Mouse (Mus musculus): Measurements from ENCODE around the gene Vmn1r21. TPM values are rescaled to one million over a fixed set of nuclear protein-coding genes. Genes with fewer than 3 reads are reported as not detected.
"Not testable (repeated sequence)": the region's sequence is repeated elsewhere in the genome, so short reads cannot be mapped to it uniquely, and the experiment has no call there.

Vmn1r21 gene
- not detected in 2 replicates for polyA plus RNA-seq (2015; fragmentation: Nextera tagmentation; extraction: Ambion mirVana)

DNA sequence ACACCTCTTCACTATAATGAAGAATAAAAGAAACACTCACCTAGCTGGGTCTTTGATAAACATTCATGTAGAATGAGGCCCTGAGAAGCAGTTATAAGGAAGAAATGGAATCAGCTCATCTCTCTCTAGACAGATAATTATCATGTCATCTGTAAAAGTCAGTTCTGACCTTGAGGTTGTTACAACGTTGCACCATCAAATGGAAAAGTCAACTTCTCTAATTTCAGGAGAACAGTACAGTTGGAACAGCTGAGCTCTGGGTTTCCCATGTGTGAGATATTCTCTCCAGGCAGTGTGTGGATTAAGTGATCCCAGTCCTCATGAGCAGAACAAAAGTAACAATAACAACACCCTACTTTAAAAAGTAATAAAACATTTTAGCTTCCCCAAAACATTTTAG lies at the start of gene Vmn1r21:
Gene Vmn1r21 (minus strand): TSS at position 58 of the 400 bp plus-strand sequence.
- Histone ChIP-seq H3K9me3 (no peaks in the 10 kb centered on the region), H3K4me3 (no peak within 1 kb of the TSS), H3K27ac (no peak within 1 kb of the TSS), H3K4me2 (no peak within 1 kb of the TSS), H3K27me3 (no peaks in the 10 kb centered on the region), H3K9ac (no peak within 1 kb of the TSS), H3K36me3 (no peaks in the 10 kb centered on the region), H3K4me1 (replicated peaks) (no peaks in the 10 kb centered on the region)
- no peak for ATAC-seq (ENCODE audit: low FRiP score)
- WGBS = 68% methylated on average over 1 of the region's 1 CpGs

GRCm38 (mm10) chr6:57859043-57860042 lies 9.2 kb upstream of the Vmn1r21 start:
- no peak overlapping the region for H3K4me3 ChIP-seq
- no peak overlapping the region for H3K27ac ChIP-seq
- H3K4me2 ChIP-seq = peak overlapping the region; percentile 32; the same call in 1 of the 2 replicates
- H3K36me3 ChIP-seq = no peaks in the 10 kb centered on the region
- peak; percentile 94 for ATAC-seq (ENCODE audit: low FRiP score)
- no peak overlapping the region for H3K9ac ChIP-seq
- H3K4me1 ChIP-seq (replicated peaks) = no peaks in the 10 kb centered on the region
- no peaks in the 10 kb centered on the region for H3K9me3 ChIP-seq
- WGBS = 54% methylated on average over 6 of the region's 6 CpGs
- H3K27me3 ChIP-seq = no peaks in the 10 kb centered on the region

DNA sequence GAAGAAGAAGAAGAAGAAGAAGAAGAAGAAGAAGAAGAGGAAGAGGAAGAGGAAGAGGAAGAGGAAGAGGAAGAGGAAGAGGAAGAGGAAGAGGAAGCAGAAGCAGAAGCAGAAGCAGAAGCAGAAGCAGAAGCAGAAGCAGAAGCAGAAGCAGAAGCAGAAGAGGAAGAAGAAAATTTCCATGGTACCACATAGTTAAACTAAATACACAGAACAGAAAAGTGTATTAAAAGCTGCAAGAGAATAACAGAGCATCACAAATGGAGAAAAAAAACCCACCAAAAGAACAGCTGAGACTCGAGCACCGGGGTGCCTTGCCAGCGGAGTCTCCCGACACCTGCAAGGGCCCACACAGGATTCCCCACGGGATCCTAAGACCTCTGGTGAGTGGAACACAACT lies 1.0 kb upstream of the Vmn1r21 start:
- 93% methylated on average over 5 of the region's 5 CpGs for WGBS
- not testable (repeated sequence) for H3K4me3 ChIP-seq; ATAC-seq (ENCODE audit: low FRiP score); H3K4me1 ChIP-seq (replicated peaks); H3K36me3 ChIP-seq; H3K9me3 ChIP-seq; H3K4me2 ChIP-seq; H3K9ac ChIP-seq; H3K27me3 ChIP-seq; H3K27ac ChIP-seq

GRCm38 (mm10) chr6:57839693-57840408 lies 10.3 kb downstream of the Vmn1r21 start:
- no peak for ATAC-seq (ENCODE audit: low FRiP score)
- 74% methylated on average over 2 of the region's 2 CpGs for WGBS

DNA sequence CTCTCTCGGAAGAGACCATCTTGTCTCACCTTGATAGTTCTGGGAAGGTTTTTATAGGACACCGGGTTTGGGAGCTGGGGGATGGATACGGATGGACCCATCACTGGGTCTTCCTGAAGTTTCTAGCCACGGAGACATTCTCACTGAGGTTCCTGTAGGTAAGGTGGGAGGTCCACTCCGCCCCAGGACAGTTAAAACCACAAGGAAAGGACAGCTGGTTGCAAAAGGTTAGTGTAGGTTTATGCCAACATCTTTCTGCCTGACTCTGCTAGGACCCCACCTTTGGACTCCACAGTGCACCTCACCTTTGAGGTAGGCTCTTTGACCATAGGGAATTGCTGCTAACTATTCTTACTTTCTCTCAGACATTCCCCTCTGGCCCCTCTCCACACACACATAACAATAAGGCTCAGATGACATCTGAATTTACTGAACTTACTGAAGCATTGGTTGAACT lies 24.9 kb downstream of the Vmn1r21 start:
- peaks cover 22% of the 10 kb centered on the region for H3K4me1 ChIP-seq (replicated peaks)
- ATAC-seq (ENCODE audit: low FRiP score) = no peak; the same call in 1 of the 2 replicates

More at GRCm38 (mm10) chr6:57839693-57840408, 10.3 kb downstream of the Vmn1r21 start:
- Histone ChIP-seq H3K36me3 (no peaks in the 10 kb centered on the region), H3K27me3 (no peaks in the 10 kb centered on the region), H3K9ac (no peak overlapping the region), H3K4me2 (no peak overlapping the region), H3K4me3 (no peak overlapping the region), H3K4me1 (replicated peaks) (no peaks in the 10 kb centered on the region), H3K9me3 (no peaks in the 10 kb centered on the region), H3K27ac (no peak overlapping the region)

GRCm38 (mm10) chr6:57824422-57825258 lies 25.5 kb downstream of the Vmn1r21 start, which contains the start of gene Vopp1:
Gene Vopp1 (minus strand): TSS chr6:57825159.
- H3K9ac ChIP-seq = peak within 1 kb of the TSS; percentile 96
- no peaks in the 10 kb centered on the region for H3K27me3 ChIP-seq
- peak within 1 kb of the TSS; percentile 76 for H3K4me3 ChIP-seq
- H3K4me1 ChIP-seq (replicated peaks) = peaks cover 22% of the 10 kb centered on the region
- H3K9me3 ChIP-seq = no peaks in the 10 kb centered on the region
- peak within 1 kb of the TSS; percentile 97 for H3K27ac ChIP-seq
- ATAC-seq (ENCODE audit: low FRiP score) = peak; percentile 90
- H3K36me3 ChIP-seq = no peaks in the 10 kb centered on the region
- peak within 1 kb of the TSS; percentile 70 for H3K4me2 ChIP-seq
- WGBS = under 1% methylated on average over 86 of the region's 87 CpGs

More for the DNA sequence above, 24.9 kb downstream of the Vmn1r21 start:
- H3K4me2 ChIP-seq = peak overlapping the region; percentile 70
- peak overlapping the region; percentile 97 for H3K27ac ChIP-seq
- no peaks in the 10 kb centered on the region for H3K36me3 ChIP-seq
- H3K4me3 ChIP-seq = peak overlapping the region; percentile 76
- no peaks in the 10 kb centered on the region for H3K9me3 ChIP-seq
- WGBS = 10% methylated on average over 5 of the region's 5 CpGs
- H3K27me3 ChIP-seq = no peaks in the 10 kb centered on the region
- H3K9ac ChIP-seq = peak overlapping the region; percentile 96

GRCm38 (mm10) chr6:57823461-57823860 lies 26.7 kb downstream of the Vmn1r21 start:
- Histone ChIP-seq H3K27me3 (no peaks in the 10 kb centered on the region), H3K4me3 (peak overlapping the region; percentile 23; the same call in 1 of the 2 replicates), H3K9me3 (no peaks in the 10 kb centered on the region), H3K4me1 (replicated peaks) (peaks cover 22% of the 10 kb centered on the region), H3K36me3 (no peaks in the 10 kb centered on the region), H3K27ac (no peak overlapping the region), H3K4me2 (peak overlapping the region; percentile 70), H3K9ac (peak overlapping the region; percentile 43; the same call in 1 of the 2 replicates)
- WGBS = 35% methylated on average over 3 of the region's 3 CpGs
- no peak for ATAC-seq (ENCODE audit: low FRiP score)

- no peak overlapping the region for H3K27ac ChIP-seq
- no peaks in the 10 kb centered on the region for H3K27me3 ChIP-seq
- no peak overlapping the region; the same call in 1 of the 2 replicates for H3K9ac ChIP-seq
- peak overlapping the region; percentile 23; the same call in 1 of the 2 replicates for H3K4me3 ChIP-seq
- peaks cover 22% of the 10 kb centered on the region for H3K4me1 ChIP-seq (replicated peaks)
- 70% methylated on average over 5 of the region's 5 CpGs for WGBS
- peak; percentile 63 for ATAC-seq (ENCODE audit: low FRiP score)
- H3K4me2 ChIP-seq = peak overlapping the region; percentile 70
- H3K36me3 ChIP-seq = no peaks in the 10 kb centered on the region
- no peaks in the 10 kb centered on the region for H3K9me3 ChIP-seq
Observed at GRCm38 (mm10) chr6:57822648-57823410, 27.3 kb downstream of the Vmn1r21 start.

GRCm38 (mm10) chr6:57814436-57814940 lies 35.7 kb downstream of the Vmn1r21 start:
- Histone ChIP-seq H3K27me3 (no peaks in the 10 kb centered on the region), H3K27ac (no peak overlapping the region), H3K4me1 (replicated peaks) (no peaks in the 10 kb centered on the region), H3K36me3 (0 out of 2 replicates have a peak, but pooled peaks cover under 1% of the 10 kb centered on the region), H3K4me3 (no peak overlapping the region), H3K4me2 (no peak overlapping the region), H3K9me3 (peaks cover 4% of the 10 kb centered on the region; the same call in 1 of the 2 replicates), H3K9ac (no peak overlapping the region)
- no peak for ATAC-seq (ENCODE audit: low FRiP score)
- 95% methylated on average over 2 of the region's 2 CpGs for WGBS

GRCm38 (mm10) chr6:57811748-57812730 lies 38.1 kb downstream of the Vmn1r21 start:
- H3K4me3 ChIP-seq = no peak overlapping the region
- peaks cover 14% of the 10 kb centered on the region; the same call in 1 of the 2 replicates for H3K36me3 ChIP-seq
- WGBS = 89% methylated on average over 3 of the region's 3 CpGs
- no peak overlapping the region for H3K4me2 ChIP-seq
- H3K4me1 ChIP-seq (replicated peaks) = no peaks in the 10 kb centered on the region
- H3K9ac ChIP-seq = no peak overlapping the region
- H3K9me3 ChIP-seq = peaks cover 8% of the 10 kb centered on the region; the same call in 1 of the 2 replicates
- ATAC-seq (ENCODE audit: low FRiP score) = no peak
- no peaks in the 10 kb centered on the region for H3K27me3 ChIP-seq
- no peak overlapping the region for H3K27ac ChIP-seq

Data from hindbrain, embryonic 13.5 days (tissue).